Mouse (Mus musculus): ENCODE results near the gene Cox7a2. TPM values are rescaled to one million over a fixed set of nuclear protein-coding genes. Genes with fewer than 3 reads are reported as not detected.

The Cox7a2 gene
- polyA plus RNA-seq, 1 experiment from 2014 or later = 634 TPM

GRCm38 (mm10) chr9:79755311-79755710 is 4.4 kb downstream of the Cox7a2 start:
- no peak overlapping the region for H3K27ac ChIP-seq (ENCODE audit: low read length)
- 94% methylated on average over 4 of the region's 4 CpGs for WGBS
- TF ChIP-seq EP300 (IDR thresholded peaks at IDR 0.05) (no peak), CTCF (IDR thresholded peaks at IDR 0.05) (no peak)

GRCm38 (mm10) chr9:79751846-79752245 is 7.8 kb downstream of the Cox7a2 start:
- H3K9ac ChIP-seq (replicated peaks; ENCODE audit: low read depth) = no peak overlapping the region
- H3K4me3 ChIP-seq (ENCODE audit: low read depth, low read length) = no peak overlapping the region
- no peak overlapping the region for H3K4me2 ChIP-seq (replicated peaks; ENCODE audit: low read depth, low read length)
- no peak overlapping the region for H3K27ac ChIP-seq (ENCODE audit: low read length)
- DNase-seq (ENCODE audit: low spot score) (no peak), ATAC-seq (no peak)
- no peaks in the 10 kb centered on the region for H3K4me1 ChIP-seq (ENCODE audit: insufficient read depth, low read depth, low read length)
- H3K27me3 ChIP-seq (replicated peaks; ENCODE audit: insufficient read depth, low read length) = no peaks in the 10 kb centered on the region
- H3K36me3 ChIP-seq (ENCODE audit: insufficient read depth, low read length) = 0 out of 2 replicates have a peak, but pooled peaks cover 3% of the 10 kb centered on the region
- no peak for TF ChIP-seq CTCF (IDR thresholded peaks at IDR 0.05)
- TF ChIP-seq EP300 (IDR thresholded peaks at IDR 0.05) = no peak
- WGBS = 78% methylated on average over 8 of the region's 8 CpGs
- no peaks in the 10 kb centered on the region for H3K9me3 ChIP-seq (ENCODE audit: low read length)

More at GRCm38 (mm10) chr9:79755311-79755710, 4.4 kb downstream of the Cox7a2 start:
- no peak for ATAC-seq
- Histone ChIP-seq H3K27me3 (replicated peaks; ENCODE audit: insufficient read depth, low read length) (no peaks in the 10 kb centered on the region), H3K36me3 (ENCODE audit: insufficient read depth, low read length) (0 out of 2 replicates have a peak, but pooled peaks cover 3% of the 10 kb centered on the region), H3K4me3 (ENCODE audit: low read depth, low read length) (no peak overlapping the region), H3K9me3 (ENCODE audit: low read length) (no peaks in the 10 kb centered on the region), H3K4me2 (replicated peaks; ENCODE audit: low read depth, low read length) (no peak overlapping the region), H3K4me1 (ENCODE audit: insufficient read depth, low read depth, low read length) (peaks cover 8% of the 10 kb centered on the region; the same call in 1 of the 2 replicates), H3K9ac (replicated peaks; ENCODE audit: low read depth) (no peak overlapping the region)
- no peak for DNase-seq (ENCODE audit: low spot score)

GRCm38 (mm10) chr9:79750709-79751108 is 9.0 kb downstream of the Cox7a2 start:
- Histone ChIP-seq H3K27me3 (replicated peaks; ENCODE audit: insufficient read depth, low read length) (no peaks in the 10 kb centered on the region), H3K36me3 (ENCODE audit: insufficient read depth, low read length) (no peaks in the 10 kb centered on the region), H3K4me3 (ENCODE audit: low read depth, low read length) (no peak overlapping the region), H3K4me1 (ENCODE audit: insufficient read depth, low read depth, low read length) (no peaks in the 10 kb centered on the region), H3K9me3 (ENCODE audit: low read length) (no peaks in the 10 kb centered on the region), H3K27ac (ENCODE audit: low read length) (no peak overlapping the region), H3K9ac (replicated peaks; ENCODE audit: low read depth) (no peak overlapping the region), H3K4me2 (replicated peaks; ENCODE audit: low read depth, low read length) (no peak overlapping the region)
- no peak for DNase-seq (ENCODE audit: low spot score)
- no peak for ATAC-seq
- TF ChIP-seq EP300 (IDR thresholded peaks at IDR 0.05) (no peak), CTCF (IDR thresholded peaks at IDR 0.05) (no peak)
- 46% methylated on average over 7 of the region's 7 CpGs for WGBS

- no peak overlapping the region for H3K4me2 ChIP-seq (replicated peaks; ENCODE audit: low read depth, low read length)
- no peaks in the 10 kb centered on the region for H3K27me3 ChIP-seq (replicated peaks; ENCODE audit: insufficient read depth, low read length)
- H3K4me3 ChIP-seq (ENCODE audit: low read depth, low read length) = no peak overlapping the region
- H3K27ac ChIP-seq (ENCODE audit: low read length) = no peak overlapping the region
- no peak for DNase-seq (ENCODE audit: low spot score)
- TF ChIP-seq EP300 (IDR thresholded peaks at IDR 0.05) (no peak), CTCF (IDR thresholded peaks at IDR 0.05) (no peak)
- no peak for ATAC-seq
- H3K4me1 ChIP-seq (ENCODE audit: insufficient read depth, low read depth, low read length) = no peaks in the 10 kb centered on the region
- H3K9ac ChIP-seq (replicated peaks; ENCODE audit: low read depth) = no peak overlapping the region
- no peaks in the 10 kb centered on the region for H3K9me3 ChIP-seq (ENCODE audit: low read length)
- 69% methylated on average over 4 of the region's 4 CpGs for WGBS
- H3K36me3 ChIP-seq (ENCODE audit: insufficient read depth, low read length) = no peaks in the 10 kb centered on the region
Measured at GRCm38 (mm10) chr9:79745036-79745435, 14.6 kb downstream of the Cox7a2 start.

- DNase-seq (ENCODE audit: low spot score) (no peak), ATAC-seq (no peak)
- no peaks in the 10 kb centered on the region for H3K4me1 ChIP-seq (ENCODE audit: insufficient read depth, low read depth, low read length)
- H3K4me3 ChIP-seq (ENCODE audit: low read depth, low read length) = no peak overlapping the region
- no peak overlapping the region for H3K9ac ChIP-seq (replicated peaks; ENCODE audit: low read depth)
- no peak overlapping the region for H3K4me2 ChIP-seq (replicated peaks; ENCODE audit: low read depth, low read length)
- H3K9me3 ChIP-seq (ENCODE audit: low read length) = no peaks in the 10 kb centered on the region
- H3K36me3 ChIP-seq (ENCODE audit: insufficient read depth, low read length) = no peaks in the 10 kb centered on the region
- H3K27me3 ChIP-seq (replicated peaks; ENCODE audit: insufficient read depth, low read length) = no peaks in the 10 kb centered on the region
- 77% methylated on average over 6 of the region's 6 CpGs for WGBS
- no peak for TF ChIP-seq CTCF (IDR thresholded peaks at IDR 0.05)
- TF ChIP-seq EP300 (IDR thresholded peaks at IDR 0.05) = no peak
- H3K27ac ChIP-seq (ENCODE audit: low read length) = no peak overlapping the region
Measured at GRCm38 (mm10) chr9:79735608-79736007, 24.1 kb downstream of the Cox7a2 start.

- Histone ChIP-seq H3K27ac (ENCODE audit: low read length) (no peak overlapping the region), H3K4me2 (replicated peaks; ENCODE audit: low read depth, low read length) (no peak overlapping the region), H3K4me1 (ENCODE audit: insufficient read depth, low read depth, low read length) (no peaks in the 10 kb centered on the region), H3K4me3 (ENCODE audit: low read depth, low read length) (no peak overlapping the region), H3K36me3 (ENCODE audit: insufficient read depth, low read length) (no peaks in the 10 kb centered on the region), H3K27me3 (replicated peaks; ENCODE audit: insufficient read depth, low read length) (no peaks in the 10 kb centered on the region), H3K9me3 (ENCODE audit: low read length) (no peaks in the 10 kb centered on the region), H3K9ac (replicated peaks; ENCODE audit: low read depth) (no peak overlapping the region)
- TF ChIP-seq EP300 (IDR thresholded peaks at IDR 0.05) = no peak
- TF ChIP-seq CTCF (IDR thresholded peaks at IDR 0.05) = no peak
- DNase-seq (ENCODE audit: low spot score) (no peak), ATAC-seq (no peak)
- 52% methylated on average over 5 of the region's 5 CpGs for WGBS
Measured at GRCm38 (mm10) chr9:79730301-79730700, 29.4 kb downstream of the Cox7a2 start.

GRCm38 (mm10) chr9:79723090-79723489 is 36.6 kb downstream of the Cox7a2 start:
- DNase-seq (ENCODE audit: low spot score) = peak; percentile 82

More at GRCm38 (mm10) chr9:79723090-79723489, 36.6 kb downstream of the Cox7a2 start:
- Histone ChIP-seq H3K36me3 (ENCODE audit: insufficient read depth, low read length) (no peaks in the 10 kb centered on the region), H3K9me3 (ENCODE audit: low read length) (no peaks in the 10 kb centered on the region), H3K4me2 (replicated peaks; ENCODE audit: low read depth, low read length) (no peak overlapping the region), H3K27ac (ENCODE audit: low read length) (no peak overlapping the region), H3K9ac (replicated peaks; ENCODE audit: low read depth) (no peak overlapping the region), H3K4me3 (ENCODE audit: low read depth, low read length) (no peak overlapping the region), H3K4me1 (ENCODE audit: insufficient read depth, low read depth, low read length) (peaks cover 8% of the 10 kb centered on the region; the same call in 1 of the 2 replicates), H3K27me3 (replicated peaks; ENCODE audit: insufficient read depth, low read length) (peaks cover 7% of the 10 kb centered on the region)
- no peak for ATAC-seq
- 31% methylated on average over 5 of the region's 5 CpGs for WGBS
- TF ChIP-seq EP300 (IDR thresholded peaks at IDR 0.05) = no peak
- peak; percentile 75 for TF ChIP-seq CTCF (IDR thresholded peaks at IDR 0.05)

Measured in lung, postnatal 0 days (tissue).